Mouse (Mus musculus) liver, embryonic 14.5 days (tissue): ENCODE measurements around the gene Wnt7b. TPM values are rescaled to one million over a fixed set of nuclear protein-coding genes. Genes with fewer than 3 reads are reported as not detected.

Source experiments
- ATAC-seq: fragments of 200-750 bp; cut with Nextera tagmentation; 2 replicates; pipeline ENCODE4 v1.8.0; 2017; ENCODE audit warnings: moderate number of reproducible peaks, mild to moderate bottlenecking, moderate library complexity; ENCODE audit not compliant: insufficient read depth
- DNase-seq, 3 experiments: peaks; one replicate each; pipeline ENCODE4 v3.0.0-alpha.2; 2012 to 2013; ENCODE audit warnings: low read depth in 3 of 3, low spot score in 3 of 3
- H3K27ac ChIP-seq: fragments of 300-500 bp; sonication (generic); 2 replicates; pipeline ENCODE4 v1.5.1; 2014; ENCODE audit warnings: moderate library complexity, mild to moderate bottlenecking, control low read depth, inconsistent platforms
- H3K27me3 ChIP-seq: fragments of 300-500 bp; sonication (generic); 2 replicates; pipeline ENCODE4 v1.6.1; 2014; ENCODE audit warnings: mild to moderate bottlenecking, low read length, moderate library complexity; ENCODE audit not compliant: control insufficient read depth, insufficient read depth
- H3K36me3 ChIP-seq: fragments of 300-500 bp; sonication (generic); replicated peaks from 2 replicates; pipeline ENCODE4 v1.6.1; 2014; ENCODE audit warnings: low read depth; ENCODE audit not compliant: control insufficient read depth, insufficient read depth
- H3K4me1 ChIP-seq, 2 experiments: fragments of 200-500 bp in 1 of 2; fragments of 300-500 bp in 1 of 2; sonication (generic) in 1 of 2; replicated peaks; 2 replicates each; pipeline ENCODE4 v1.6.1; 2012 to 2014; ENCODE audit warnings: antibody characterized with exemption in 1 of 2, inconsistent platforms in 1 of 2, low read length in 1 of 2; ENCODE audit not compliant: control insufficient read depth in 2 of 2, insufficient read depth in 2 of 2
- H3K4me2 ChIP-seq: fragments of 300-500 bp; sonication (generic); 2 replicates; pipeline ENCODE4 v1.6.1; 2014; ENCODE audit warnings: low read depth, mild to moderate bottlenecking, control low read depth, moderate library complexity
- H3K4me3 ChIP-seq, 2 experiments: fragments of 200-500 bp in 1 of 2; fragments of 300-500 bp in 1 of 2; sonication (generic) in 1 of 2; 2 replicates each; pipeline ENCODE4 v1.5.1; 2012 to 2014; ENCODE audit warnings: low read depth in 2 of 2, low read length in 2 of 2, mild to moderate bottlenecking in 2 of 2, control low read depth in 1 of 2, inconsistent platforms in 1 of 2, moderate library complexity in 1 of 2; ENCODE audit not compliant: insufficient read depth in 1 of 2
- H3K9ac ChIP-seq: fragments of 300-500 bp; sonication (generic); replicated peaks from 2 replicates; pipeline ENCODE4 v1.6.1; 2014; ENCODE audit warnings: mild to moderate bottlenecking, control low read depth, moderate library complexity
- H3K9me3 ChIP-seq: fragments of 300-500 bp; sonication (generic); 2 replicates; pipeline ENCODE4 v1.6.1; 2016; ENCODE audit warnings: low read length, mixed read lengths; ENCODE audit not compliant: control insufficient read depth
- CTCF ChIP-seq: IDR thresholded peaks from 2 replicates; pipeline ENCODE4 v1.5.1; 2016; ENCODE audit warnings: antibody characterized with exemption, low read depth, control low read depth
- EP300 ChIP-seq: IDR thresholded peaks from 2 replicates; pipeline ENCODE4 v1.6.1; 2016; ENCODE audit warnings: antibody characterized with exemption, low read depth
- WGBS: fragments of 180-500 bp; shearing (Covaris S2); extraction: QIAGEN DNeasy Blood & Tissue Kit; methylation state at CpG from one replicate; pipeline ENCODE4 v1.1.7; 2014; ENCODE audit not compliant: insufficient replicate concordance; 5-methylcytosine and 5-hydroxymethylcytosine counted together
- polyA plus RNA-seq, 2 experiments: library from polyadenylated mRNA; depleted of rRNA in 1 of 2; stranded (reverse) in 1 of 2; unstranded in 1 of 2; fragments of >200 nt; fragmentation: Nextera tagmentation in 1 of 2; extraction: Ambion mirVana in 1 of 2; gene quantifications; 2 replicates each; pipeline versions ENCODE4 v1.2.1 to v1.2.3; 2012 to 2014

Wnt7b gene
- polyA plus RNA-seq, 2 experiments: 0.03 to 0.08 TPM

- WGBS: 71% methylated on average over 10 of the region's 10 CpGs
- DNase-seq: no peak
Observed at GRCm38 (mm10) chr15:85500267-85500666, 82.0 kb downstream of the Wnt7b start.

DNA sequence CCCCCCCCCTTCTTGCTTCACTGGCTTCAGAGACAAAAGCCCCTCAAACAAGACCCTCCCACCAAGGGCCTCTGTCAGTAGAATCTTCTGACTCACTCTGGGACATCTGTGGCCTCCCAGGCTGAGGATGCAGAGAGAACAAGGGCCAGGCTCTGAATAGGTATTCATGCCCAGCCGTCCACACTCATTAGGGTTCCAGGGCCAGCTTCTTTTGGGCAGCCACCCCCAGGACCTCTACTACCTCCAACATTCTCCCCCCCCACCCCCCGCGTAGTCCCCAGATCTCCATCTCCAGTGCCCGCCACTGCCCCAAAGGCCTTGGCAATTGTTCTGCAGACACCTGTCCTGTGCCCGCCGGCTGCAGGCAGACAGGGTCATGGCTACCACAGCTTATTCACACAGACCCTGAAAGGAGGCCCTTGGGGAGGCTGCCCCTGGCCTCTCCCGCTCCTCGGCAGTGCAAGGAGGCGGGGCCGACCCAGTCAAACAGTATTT is 84.2 kb downstream of the Wnt7b start:
- no peaks in the 10 kb centered on the region for H3K9me3 ChIP-seq
- no peak for ATAC-seq
- no peak overlapping the region for H3K4me2 ChIP-seq
- H3K27ac ChIP-seq: no peak overlapping the region
- H3K27me3 ChIP-seq: no peaks in the 10 kb centered on the region
- no peaks in the 10 kb centered on the region for H3K36me3 ChIP-seq
- TF ChIP-seq EP300 (no peak), CTCF (no peak)
- no peak for DNase-seq
- no peak overlapping the region for H3K9ac ChIP-seq
- H3K4me1 ChIP-seq: no peaks in the 10 kb centered on the region
- no peak overlapping the region for H3K4me3 ChIP-seq
- WGBS: 52% methylated on average over 10 of the region's 10 CpGs

More at GRCm38 (mm10) chr15:85500267-85500666, 82.0 kb downstream of the Wnt7b start:
- Histone ChIP-seq H3K4me1 (no peaks in the 10 kb centered on the region), H3K27me3 (no peaks in the 10 kb centered on the region), H3K36me3 (no peaks in the 10 kb centered on the region), H3K27ac (no peak overlapping the region), H3K4me3 (no peak overlapping the region), H3K4me2 (no peak overlapping the region), H3K9ac (no peak overlapping the region), H3K9me3 (no peaks in the 10 kb centered on the region)
- ATAC-seq: no peak
- no peak for TF ChIP-seq EP300
- no peak for TF ChIP-seq CTCF

DNA sequence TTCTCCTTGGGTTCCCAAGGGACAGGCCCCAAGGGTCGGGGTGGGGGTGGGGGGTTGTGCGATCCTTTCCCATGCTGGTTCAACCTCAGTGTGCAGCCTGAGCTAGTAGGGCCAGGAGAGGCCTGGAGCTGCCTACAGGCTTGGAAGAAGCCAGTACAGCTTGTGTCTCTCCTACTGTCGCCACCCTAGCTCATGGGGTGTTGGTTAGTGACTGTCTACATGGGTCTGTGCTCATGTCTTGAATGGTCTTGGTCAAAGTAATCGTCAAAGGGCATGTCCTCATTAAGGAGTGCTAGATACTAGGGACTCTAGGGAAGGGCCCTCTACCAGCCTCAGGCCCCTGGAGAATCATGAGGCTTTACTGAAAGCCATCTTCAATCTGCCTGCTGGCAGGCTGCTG is 84.7 kb downstream of the Wnt7b start:
- Histone ChIP-seq H3K36me3 (no peaks in the 10 kb centered on the region), H3K9ac (no peak overlapping the region), H3K4me3 (no peak overlapping the region), H3K9me3 (no peaks in the 10 kb centered on the region), H3K27me3 (no peaks in the 10 kb centered on the region), H3K4me1 (no peaks in the 10 kb centered on the region), H3K4me2 (no peak overlapping the region), H3K27ac (no peak overlapping the region)
- TF ChIP-seq CTCF: no peak
- TF ChIP-seq EP300: no peak
- ATAC-seq (no peak), DNase-seq (no peak)
- 68% methylated on average over 4 of the region's 4 CpGs for whole genome bisulfite sequencing

GRCm38 (mm10) chr15:85494163-85494621 is 88.1 kb downstream of the Wnt7b start:
- Histone ChIP-seq H3K9ac (no peak overlapping the region), H3K36me3 (no peaks in the 10 kb centered on the region), H3K27ac (no peak overlapping the region), H3K4me3 (no peak overlapping the region), H3K4me1 (no peaks in the 10 kb centered on the region), H3K27me3 (no peaks in the 10 kb centered on the region), H3K9me3 (no peaks in the 10 kb centered on the region), H3K4me2 (no peak overlapping the region)
- TF ChIP-seq EP300 (no peak), CTCF (no peak)
- no peak for DNase-seq
- ATAC-seq: no peak
- 7% methylated on average over 11 of the region's 11 CpGs for WGBS

DNA sequence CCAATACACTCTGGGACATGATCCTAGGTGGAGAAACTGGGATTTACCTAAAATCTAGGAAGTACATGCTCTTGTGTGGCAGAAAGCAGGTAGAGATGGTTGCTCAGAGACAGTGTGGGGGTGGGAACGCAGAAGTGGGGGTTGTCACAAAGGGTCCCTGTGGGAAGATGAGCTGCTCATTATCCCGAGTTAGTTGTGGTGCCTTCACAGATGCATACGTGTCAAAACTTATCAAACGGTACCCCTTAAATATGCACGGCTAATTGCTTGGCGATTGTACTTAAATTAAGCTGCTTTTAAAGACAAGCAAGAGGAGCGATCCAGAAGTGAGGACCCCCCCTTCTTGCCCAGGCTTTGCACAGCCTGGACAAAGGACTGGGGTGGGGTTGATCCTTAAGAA is 92.5 kb downstream of the Wnt7b start:
- H3K36me3 ChIP-seq: no peaks in the 10 kb centered on the region
- H3K9me3 ChIP-seq: no peaks in the 10 kb centered on the region
- no peak for TF ChIP-seq CTCF
- no peak for TF ChIP-seq EP300
- no peak overlapping the region for H3K9ac ChIP-seq
- H3K4me2 ChIP-seq: no peak overlapping the region
- ATAC-seq (no peak), DNase-seq (no peak)
- no peaks in the 10 kb centered on the region for H3K27me3 ChIP-seq
- H3K4me1 ChIP-seq: no peaks in the 10 kb centered on the region
- no peak overlapping the region for H3K27ac ChIP-seq
- 54% methylated on average over 7 of the region's 7 CpGs for WGBS
- no peak overlapping the region for H3K4me3 ChIP-seq

DNA sequence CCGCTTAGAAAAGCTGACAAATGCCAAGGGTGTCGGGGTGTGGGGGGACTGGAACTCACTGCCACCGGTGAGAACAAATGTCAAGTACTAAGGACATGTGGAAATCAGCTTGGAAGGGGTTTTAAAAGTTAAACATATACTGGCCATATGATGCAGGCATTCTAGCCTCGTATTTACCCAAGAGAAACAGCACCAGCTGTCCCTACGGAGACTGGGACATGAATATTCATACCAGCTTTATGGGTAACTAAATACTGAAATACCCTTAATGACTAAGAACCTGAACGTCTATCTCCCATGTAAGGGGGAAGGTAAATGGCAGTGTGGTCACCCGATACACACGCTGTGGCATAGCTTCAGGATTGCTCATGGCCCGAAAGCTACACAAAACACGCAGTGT is 93.4 kb downstream of the Wnt7b start:
- no peak for ATAC-seq
- no peak overlapping the region for H3K27ac ChIP-seq
- 67% methylated on average over 10 of the region's 10 CpGs for WGBS
- H3K36me3 ChIP-seq: no peaks in the 10 kb centered on the region
- no peak for TF ChIP-seq CTCF
- TF ChIP-seq EP300: no peak
- no peak overlapping the region for H3K9ac ChIP-seq
- H3K4me1 ChIP-seq: no peaks in the 10 kb centered on the region
- H3K27me3 ChIP-seq: no peaks in the 10 kb centered on the region
- H3K9me3 ChIP-seq: no peaks in the 10 kb centered on the region
- DNase-seq: no peak
- H3K4me2 ChIP-seq: no peak overlapping the region
- no peak overlapping the region for H3K4me3 ChIP-seq

Other genes starting within 250 kb of the Wnt7b start
- 24.5 and 35.0 TPM in 2 replicates for gene Atxn10, start 246.2 kb downstream of the Wnt7b start, polyA plus RNA-seq (2012; rRNA removed)
- gene Atxn10, start 246.2 kb downstream of the Wnt7b start, polyA plus RNA-seq (2014; fragmentation: Nextera tagmentation; extraction: Ambion mirVana): 69.1 and 71.0 TPM in 2 replicates
- not detected in 2 replicates for gene 7530416G11Rik, start 79.2 kb downstream of the Wnt7b start, polyA plus RNA-seq (2012; rRNA removed)
- not detected in 2 replicates for gene 7530416G11Rik, start 79.2 kb downstream of the Wnt7b start, polyA plus RNA-seq (2014; fragmentation: Nextera tagmentation; extraction: Ambion mirVana)
- 1.3 and 4.4 TPM in 2 replicates for gene Ppara, start 152.5 kb upstream of the Wnt7b start, polyA plus RNA-seq (2012; rRNA removed)
- 6.9 and 8.0 TPM in 2 replicates for gene Ppara, start 152.5 kb upstream of the Wnt7b start, polyA plus RNA-seq (2014; fragmentation: Nextera tagmentation; extraction: Ambion mirVana)
- gene Cdpf1, start 229.2 kb upstream of the Wnt7b start, polyA plus RNA-seq (2012; rRNA removed): 15.7 and 19.7 TPM in 2 replicates
- gene Cdpf1, start 229.2 kb upstream of the Wnt7b start, polyA plus RNA-seq (2014; fragmentation: Nextera tagmentation; extraction: Ambion mirVana): 23.7 and 26.2 TPM in 2 replicates
- 0.08 and 0.10 TPM in 2 replicates for gene Pkdrej, start 239.3 kb upstream of the Wnt7b start, polyA plus RNA-seq (2012; rRNA removed)
- 0.13 and 0.14 TPM in 2 replicates for gene Pkdrej, start 239.3 kb upstream of the Wnt7b start, polyA plus RNA-seq (2014; fragmentation: Nextera tagmentation; extraction: Ambion mirVana)
- 3.8 and 4.0 TPM in 2 replicates for gene Ttc38, start 249.8 kb upstream of the Wnt7b start, polyA plus RNA-seq (2012; rRNA removed)
- gene Ttc38, start 249.8 kb upstream of the Wnt7b start, polyA plus RNA-seq (2014; fragmentation: Nextera tagmentation; extraction: Ambion mirVana): 4.5 and 7.0 TPM in 2 replicates